Mouse (Mus musculus) kidney, adult 2 months (tissue): ENCODE data around the gene Atp2b1.

Source experiments
- CTCF ChIP-seq: fragments of 200-500 bp; conservative IDR thresholded peaks from 2 replicates; pipeline ENCODE4 v1.5.1; 2011; ENCODE audit warnings: low read depth, mild to moderate bottlenecking, control low read depth, low read length, moderate library complexity, mixed read lengths; ENCODE audit not compliant: insufficient read depth, insufficient read length
- POLR2A ChIP-seq: fragments of 200-500 bp; IDR thresholded peaks from one replicate; pipeline ENCODE4 v1.6.1; 2011; ENCODE audit warnings: low read depth, low read length, control low read depth

DNA sequence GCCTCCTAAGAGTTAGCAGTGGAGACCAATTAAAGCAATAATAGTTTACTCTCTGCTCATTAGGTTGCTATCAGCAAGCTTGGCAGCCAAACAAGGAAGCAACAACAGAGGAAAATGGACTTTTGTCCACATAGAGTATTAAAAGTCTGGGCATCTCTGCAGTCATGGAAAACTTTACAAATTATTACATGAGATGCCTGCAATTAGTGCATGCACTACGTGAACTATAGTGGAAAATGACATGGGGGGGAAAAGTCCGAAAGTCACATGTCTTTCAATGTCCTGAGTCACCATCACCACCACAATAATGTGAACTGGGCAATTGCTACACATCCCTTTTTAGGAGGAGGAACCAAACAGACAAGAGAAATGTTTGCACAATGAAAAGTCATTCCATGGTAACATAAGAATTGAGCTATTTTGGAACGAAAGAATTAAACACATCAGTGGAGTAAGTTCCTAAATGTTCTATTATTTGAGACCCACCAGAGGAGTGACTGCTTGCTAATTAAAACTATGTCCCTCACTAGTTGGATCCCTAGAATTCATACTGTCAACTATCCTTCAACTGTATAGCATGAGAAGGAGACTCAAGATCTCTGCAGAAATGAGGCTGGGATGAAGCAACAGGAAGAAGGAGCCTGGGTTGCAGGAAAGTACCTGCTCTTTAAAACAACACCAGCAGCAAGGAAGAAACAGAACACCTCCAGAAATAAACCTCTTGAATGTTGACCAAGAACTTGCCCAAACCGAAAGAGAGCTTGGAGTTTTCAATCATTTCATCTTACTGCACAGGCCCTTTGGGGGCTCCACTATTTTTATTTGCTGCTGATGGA lies 16.1 kb upstream of the Atp2b1 start:
- TF ChIP-seq CTCF (no peak), POLR2A (no peak)
